Mouse (Mus musculus) T-cell, adult 2 months (primary cell): ENCODE results near the gene Gm3106.
"Not testable (repeated sequence)": the region's sequence is repeated elsewhere in the genome, so short reads cannot be mapped to it uniquely, and the experiment has no call there.

Experiments used
- DNase-seq: peaks from one replicate; pipeline ENCODE4 v3.0.0; 2022; ENCODE audit warnings: low spot score

Gm3106 gene

GRCm38 (mm10) chr5:94217705-94218104 is at the start of gene Gm3106:
Gm3106 (plus strand) TSS chr5:94218005.
- not testable (repeated sequence) for DNase-seq
